Mouse (Mus musculus) cerebellum, adult 9-10 months (tissue): ENCODE data around the gene Mrtfb.
A peak's percentile ranks its signal among the peaks of the same experiment; 100 is the strongest.

Experiments
- DNase-seq: peaks from one replicate; pipeline ENCODE4 v3.0.0; 2022

Gene Mrtfb

DNA sequence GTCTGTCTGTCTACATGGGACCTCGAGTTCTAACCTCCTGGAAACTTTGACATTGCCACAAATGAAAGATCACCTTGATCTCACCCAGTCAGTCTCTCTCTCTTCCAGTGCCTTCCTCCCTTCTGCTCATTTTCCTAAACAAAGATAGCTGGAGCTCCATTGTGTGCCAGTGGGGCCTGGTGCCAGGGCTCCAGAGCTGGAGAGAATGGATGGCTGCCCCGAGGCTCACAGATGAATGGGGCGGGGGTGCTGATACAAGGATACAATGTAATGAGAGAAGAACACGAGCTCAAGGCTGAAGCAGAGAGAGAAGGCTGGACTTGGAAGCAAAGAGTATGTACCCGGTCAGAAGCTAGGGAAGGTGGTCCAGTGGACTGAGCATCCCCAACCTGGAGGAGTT lies 189.2 kb downstream of the Mrtfb start:
- no peak for DNase-seq

DNA sequence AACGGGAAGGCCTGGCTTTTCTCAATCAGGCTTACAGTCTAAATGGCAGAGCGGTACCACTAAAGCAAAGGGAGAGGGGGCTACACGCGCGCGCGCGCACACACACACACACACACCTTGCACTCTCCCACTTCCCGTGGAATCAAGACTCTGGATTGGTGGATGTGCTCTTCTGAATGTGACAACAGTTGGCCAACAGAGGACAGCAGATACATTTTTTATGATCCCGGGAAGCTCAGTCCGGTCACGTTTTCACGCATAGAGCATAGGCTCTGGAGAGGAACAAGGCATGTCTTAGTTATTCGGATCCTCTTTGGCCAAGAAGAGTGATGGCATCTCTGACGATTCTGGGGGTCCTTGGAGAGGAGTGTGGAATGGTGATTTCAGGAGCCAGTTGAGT lies 190.2 kb downstream of the Mrtfb start:
- peak; percentile 39 for DNase-seq

DNA sequence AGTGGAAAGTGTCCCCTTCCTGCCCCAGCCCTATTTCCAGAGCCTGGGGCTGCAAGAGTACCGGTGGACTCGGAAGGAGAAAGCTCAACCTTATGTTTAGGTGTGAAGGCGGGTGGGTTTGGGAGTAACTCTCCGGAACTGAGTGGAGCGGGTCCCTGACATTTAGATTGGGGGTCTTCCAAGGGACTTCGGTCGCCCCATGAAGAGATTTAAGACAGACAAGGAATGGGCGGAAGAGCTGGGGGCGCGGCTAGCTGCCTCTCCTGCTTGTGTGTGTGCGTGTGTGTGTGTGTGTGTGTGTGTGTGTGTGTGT lies 190.6 kb downstream of the Mrtfb start:
- no peak for DNase-seq

DNA sequence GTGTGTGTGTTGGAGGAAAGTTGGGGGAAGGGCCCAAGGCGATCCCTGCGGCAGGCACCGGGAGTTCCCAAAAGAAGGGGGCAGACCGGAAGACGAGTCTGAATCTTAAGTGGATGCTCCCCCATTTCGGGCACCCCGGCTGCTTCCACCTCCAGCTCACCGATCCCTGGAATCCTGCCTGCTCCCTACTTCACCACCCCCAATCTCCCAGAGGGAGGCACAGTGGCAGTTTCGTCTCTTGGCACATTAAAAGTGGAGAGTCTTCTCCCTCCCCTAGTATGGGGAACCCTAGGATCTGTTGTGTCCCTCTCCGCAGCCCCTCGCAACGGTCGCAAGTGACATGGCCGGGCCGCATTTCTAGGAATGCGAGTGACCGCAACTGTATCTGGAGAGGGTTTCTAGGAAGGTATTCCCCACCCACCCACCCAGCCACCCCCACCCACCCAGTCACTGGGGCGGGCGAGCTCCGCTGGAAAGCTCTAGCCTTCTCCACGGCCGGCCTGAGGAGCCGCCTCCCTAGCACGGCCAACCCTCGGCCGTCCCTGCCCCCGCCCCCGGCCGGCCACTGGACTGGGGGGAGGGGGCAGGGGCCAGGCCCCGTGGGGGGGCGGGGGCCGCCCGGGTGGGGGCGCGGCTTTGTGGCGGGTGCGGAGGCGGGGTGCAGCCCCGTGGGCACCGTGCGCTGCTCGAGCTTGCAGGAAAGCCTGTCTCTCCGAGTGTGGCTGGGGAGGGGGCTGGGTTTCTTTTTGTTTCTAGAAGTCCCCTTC lies 191.2 kb downstream of the Mrtfb start:
- peak; percentile 46 for DNase-seq

DNA sequence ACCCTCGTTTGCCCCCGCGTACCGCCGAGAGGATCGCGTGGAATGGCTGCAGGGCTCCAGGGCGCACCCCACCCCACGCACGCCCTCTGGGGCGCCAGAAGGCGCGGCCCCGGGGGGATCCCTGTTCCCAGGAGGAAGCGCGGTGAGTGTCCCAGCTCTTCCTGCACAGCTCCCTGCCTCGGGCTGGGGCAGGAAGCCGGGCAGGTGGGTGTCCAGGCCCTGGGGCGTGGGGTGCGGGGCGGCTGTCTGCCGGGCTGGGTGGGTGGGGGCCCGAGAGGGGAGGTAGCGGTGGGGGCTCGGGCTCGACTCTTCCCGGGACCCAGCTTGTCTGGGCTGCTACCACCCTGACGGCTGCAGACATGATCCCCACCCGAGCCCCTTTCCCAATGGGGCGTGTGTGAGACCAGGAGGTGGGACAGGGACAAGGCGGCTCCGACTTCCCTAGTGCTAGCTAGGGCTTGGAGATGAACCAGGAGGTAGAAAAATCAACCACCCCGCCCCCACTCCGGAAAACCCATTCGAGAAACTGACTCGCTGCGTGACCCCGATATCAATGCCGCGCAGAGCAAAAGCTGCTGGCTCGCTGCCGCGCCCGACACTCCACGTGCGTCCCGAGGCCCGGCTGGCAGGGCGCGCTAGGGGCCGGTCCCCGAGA lies 191.9 kb downstream of the Mrtfb start:
- DNase-seq = peak; percentile 50

DNA sequence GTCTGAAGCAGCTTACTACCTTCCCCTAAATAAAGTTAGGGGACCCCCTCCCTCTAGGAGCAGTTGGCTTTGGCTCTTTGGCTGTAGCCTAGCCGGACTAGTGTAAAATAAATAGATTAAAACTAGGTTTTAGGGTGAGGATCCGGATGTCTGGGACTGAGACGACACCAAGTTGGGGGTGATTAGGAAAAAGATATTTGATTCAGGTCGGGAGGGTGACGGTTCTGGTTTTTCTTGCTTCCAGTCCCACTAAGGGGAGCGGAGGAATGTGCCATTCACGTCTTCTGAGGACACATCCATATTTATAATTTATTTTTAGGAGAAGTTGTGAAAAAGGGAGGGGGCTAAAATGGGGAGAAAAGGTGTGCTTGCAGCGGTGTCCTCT lies 192.4 kb downstream of the Mrtfb start:
- DNase-seq = no peak

DNA sequence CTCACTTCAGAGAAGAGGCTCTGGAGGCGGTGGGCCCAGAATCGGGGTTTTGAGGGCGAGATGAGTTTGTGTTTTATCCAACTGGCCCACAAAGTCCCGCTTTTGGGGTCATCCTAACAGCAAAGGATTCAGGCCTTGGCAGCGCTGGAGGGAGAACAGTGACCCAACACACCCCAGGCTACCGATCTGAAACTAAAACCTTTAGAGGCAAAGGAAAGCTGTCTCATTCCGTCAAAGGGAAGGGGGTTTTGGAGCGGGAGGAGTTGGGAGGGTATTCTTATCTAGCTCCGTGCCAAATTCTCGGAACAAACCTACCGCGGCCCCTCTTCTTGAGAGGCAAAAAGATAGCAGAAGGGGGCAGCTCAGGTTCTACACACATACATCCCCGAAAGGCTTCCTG lies 193.2 kb downstream of the Mrtfb start:
- DNase-seq = no peak

DNA sequence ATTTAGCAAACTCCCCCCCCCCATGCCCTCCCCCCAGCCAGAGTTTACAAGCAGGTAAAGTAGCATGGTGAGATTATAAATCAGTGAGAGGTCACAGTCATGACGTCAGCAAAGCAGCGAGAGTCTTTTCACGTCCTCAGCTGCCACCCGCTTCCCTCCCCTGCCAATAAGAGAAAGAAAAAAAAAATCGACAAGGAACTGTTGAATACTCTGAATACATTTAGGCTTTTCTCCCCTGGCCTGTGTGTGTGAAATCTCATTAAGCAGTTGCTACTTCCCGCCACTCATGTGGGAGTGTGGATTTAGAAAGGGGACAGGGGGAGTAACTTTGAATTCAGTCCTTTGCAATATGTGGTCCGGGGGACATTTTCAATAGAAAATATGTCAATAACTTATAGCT lies 194.6 kb downstream of the Mrtfb start:
- DNase-seq = no peak

DNA sequence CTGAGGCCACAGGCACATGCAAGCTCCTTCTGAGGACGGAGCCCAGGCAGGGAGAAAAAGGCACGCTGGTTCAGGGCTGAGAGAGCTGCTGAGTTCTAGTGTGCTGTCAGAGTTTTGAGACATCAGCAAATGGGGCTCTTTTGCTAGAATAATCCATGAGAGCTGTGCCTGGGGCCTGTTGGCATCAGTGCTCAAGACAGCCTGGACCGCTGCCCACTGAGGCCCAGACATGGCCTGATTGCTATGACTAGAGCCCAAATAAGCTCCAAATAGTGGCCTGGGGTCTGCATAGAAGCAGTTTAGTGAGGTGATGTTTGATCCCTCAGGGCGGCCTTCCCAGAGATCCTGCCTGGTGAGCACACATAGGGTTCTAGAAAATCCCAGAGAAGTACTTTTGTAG lies 195.7 kb downstream of the Mrtfb start:
- no peak for DNase-seq

DNA sequence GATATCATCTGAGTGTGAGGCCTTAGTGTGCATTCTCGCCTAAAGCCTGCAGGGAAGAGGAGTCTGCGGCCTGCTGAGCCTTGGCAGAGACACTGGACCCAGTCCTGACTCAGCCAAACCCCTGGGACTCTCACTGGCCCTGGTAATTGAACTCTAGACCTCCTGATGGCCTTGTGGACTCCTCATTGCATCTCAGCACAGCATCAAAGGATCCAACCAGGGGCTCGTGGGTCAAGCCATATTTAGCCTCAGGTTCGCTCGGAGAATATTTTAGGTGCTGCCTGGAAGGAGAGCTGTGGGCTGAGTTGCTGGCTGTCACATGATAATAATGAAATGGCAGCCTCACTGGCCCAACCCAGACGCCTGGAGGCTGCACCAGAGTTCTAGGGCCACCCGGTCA lies 196.4 kb downstream of the Mrtfb start:
- no peak for DNase-seq

DNA sequence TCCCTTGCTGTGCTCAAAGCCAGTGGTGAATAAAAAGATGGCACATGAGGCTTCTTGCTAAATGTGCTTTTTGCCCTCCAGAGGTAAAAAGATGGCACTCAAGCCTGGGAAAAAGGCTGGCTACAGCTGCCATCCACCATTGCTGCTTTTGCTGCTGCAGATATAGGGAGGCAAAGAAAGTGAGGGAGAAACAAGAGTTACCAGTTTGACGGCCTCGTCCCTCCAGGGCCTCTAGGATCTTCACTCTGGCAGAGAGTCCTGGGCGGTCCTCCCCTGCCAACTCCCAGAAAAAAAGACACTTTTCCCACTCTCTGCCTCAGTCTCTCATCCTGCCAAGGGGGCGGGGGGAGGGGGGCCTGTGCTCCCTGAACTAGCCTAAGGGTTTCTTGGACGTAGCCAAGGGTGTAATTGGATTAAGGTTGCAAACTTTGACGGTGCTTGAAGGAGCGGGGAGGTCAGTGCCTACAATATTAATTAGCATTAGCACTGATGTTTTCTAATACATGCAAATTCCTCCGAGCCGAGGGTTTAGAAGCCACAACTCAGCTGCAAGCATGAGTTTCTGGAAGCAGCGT lies 197.8 kb downstream of the Mrtfb start:
- no peak for DNase-seq

DNA sequence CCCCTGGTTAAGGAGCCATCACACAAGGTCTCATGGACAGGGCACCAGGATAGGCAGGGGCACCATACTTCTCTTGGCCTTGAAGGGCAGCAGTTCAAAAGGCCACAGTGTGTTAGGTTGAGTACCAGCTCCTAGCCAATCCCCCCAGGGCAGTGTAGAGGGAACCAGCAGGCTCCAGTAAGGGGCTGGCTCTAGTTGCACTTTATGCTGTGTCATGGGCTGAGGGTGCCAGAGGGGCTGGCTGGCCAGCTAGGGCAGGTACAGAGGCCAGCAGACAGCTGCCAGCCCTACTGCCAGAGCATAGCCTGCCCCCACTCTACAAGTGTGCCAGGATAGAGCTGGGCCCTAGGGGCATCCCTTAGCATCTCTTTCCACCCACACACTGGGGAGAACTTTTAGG lies 199.3 kb downstream of the Mrtfb start:
- no peak for DNase-seq

DNA sequence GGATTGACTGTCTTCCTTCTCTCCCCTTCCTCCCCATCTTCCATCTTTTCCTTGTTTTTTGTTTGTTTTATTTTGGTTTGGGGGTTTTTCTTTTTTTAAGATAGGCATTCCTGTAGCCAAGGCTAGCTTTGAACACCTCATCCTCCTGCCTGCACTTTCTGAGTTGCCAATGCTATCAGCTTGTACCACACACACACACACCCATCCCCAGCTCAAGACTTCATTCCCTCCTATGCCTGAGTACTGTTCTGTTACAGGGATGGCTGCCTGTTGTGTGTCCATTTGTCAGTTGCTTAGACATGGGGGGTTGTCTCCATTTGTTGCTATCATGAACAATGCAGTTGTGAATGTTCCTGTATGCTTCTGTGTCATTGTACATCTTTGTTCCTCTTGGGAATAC lies 202.3 kb downstream of the Mrtfb start:
- no peak for DNase-seq

DNA sequence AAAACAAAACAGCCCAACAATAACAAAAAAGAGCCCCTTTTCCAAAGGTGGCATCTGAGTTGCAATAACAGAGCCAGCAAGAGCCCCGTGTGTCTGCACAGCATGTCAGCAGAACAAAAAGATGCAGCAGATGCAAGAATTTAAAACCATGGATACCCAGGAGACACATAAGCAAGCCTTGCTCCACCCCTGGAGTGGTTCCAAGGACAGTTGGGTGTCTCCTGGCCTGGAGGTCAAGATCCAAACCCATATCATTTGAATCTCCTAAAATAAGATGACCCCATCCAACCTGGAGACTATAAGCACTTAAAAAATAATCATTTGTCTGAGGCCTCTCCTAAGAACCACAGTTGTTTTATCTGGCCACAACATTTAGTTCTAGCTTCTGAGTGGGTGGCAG lies 203.8 kb downstream of the Mrtfb start:
- DNase-seq = no peak

DNA sequence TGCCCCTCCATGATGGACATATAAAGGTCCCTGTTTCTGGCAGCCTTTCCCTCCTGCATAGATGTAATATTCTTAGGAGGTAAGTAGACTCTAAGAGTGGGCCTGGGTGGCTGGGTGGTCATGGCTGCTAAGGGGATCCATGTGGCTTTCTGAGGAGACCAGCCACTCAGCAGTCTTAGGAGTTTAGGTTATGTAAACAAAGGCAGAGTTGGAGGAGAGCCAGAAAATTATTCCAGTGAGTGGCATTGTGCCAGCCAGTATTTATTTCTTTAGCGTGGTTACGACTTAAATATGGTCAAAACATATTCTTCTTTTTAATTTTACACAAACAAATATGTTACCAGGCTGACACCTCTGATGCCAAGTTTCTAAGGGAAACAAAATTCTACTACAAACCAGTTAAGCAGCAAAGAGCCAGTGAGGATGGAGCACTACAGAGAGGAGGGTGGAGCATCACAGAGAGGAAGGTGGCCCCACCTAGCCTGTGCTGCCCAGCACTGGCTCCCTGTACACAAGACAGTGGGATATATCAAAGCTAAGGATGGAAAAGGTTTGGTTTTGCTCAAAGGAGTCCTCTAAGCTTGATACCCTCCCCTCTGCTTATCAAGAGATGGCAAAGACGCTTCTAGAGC lies 204.6 kb downstream of the Mrtfb start:
- no peak for DNase-seq

DNA sequence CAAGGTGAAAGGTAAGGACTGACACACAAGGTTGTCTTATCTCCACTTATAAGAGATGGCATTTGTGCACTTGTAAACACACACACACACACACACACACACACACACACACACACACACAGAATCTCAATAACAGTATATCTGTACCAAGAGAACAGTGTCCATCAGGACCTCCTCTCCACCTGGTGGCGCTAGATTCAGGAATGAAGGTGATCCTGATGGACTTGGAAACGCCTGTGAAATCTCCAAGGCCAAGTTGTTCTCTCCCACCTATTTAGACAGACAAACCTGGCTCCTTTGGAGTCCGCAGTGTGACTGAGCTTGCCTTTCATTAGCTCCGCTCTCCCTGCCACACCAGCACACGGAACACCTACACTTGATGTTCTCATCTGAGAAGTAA lies 208.4 kb downstream of the Mrtfb start:
- DNase-seq = no peak
